Mouse (Mus musculus) lung, embryonic 15.5 days (tissue): ENCODE measurements around the gene Park7. TPM values are rescaled to one million over a fixed set of nuclear protein-coding genes. Genes with fewer than 3 reads are reported as not detected.

Experiments used
- ATAC-seq: fragments of 200-750 bp; cut with Nextera tagmentation; 2 replicates; pipeline ENCODE4 v1.8.0; 2017; ENCODE audit warnings: moderate number of reproducible peaks, borderline replicate concordance; ENCODE audit not compliant: low FRiP score, low TSS enrichment; ENCODE audit errors: extremely low read depth
- H3K27ac ChIP-seq: fragments of 300-500 bp; sonication (generic); 2 replicates; pipeline ENCODE4 v1.5.1; 2015; ENCODE audit warnings: moderate library complexity, mild to moderate bottlenecking, inconsistent platforms
- H3K27me3 ChIP-seq: fragments of 300-500 bp; sonication (generic); 2 replicates; pipeline ENCODE4 v1.6.1; 2015; ENCODE audit warnings: inconsistent platforms
- H3K36me3 ChIP-seq: fragments of 300-500 bp; sonication (generic); 2 replicates; pipeline ENCODE4 v1.6.1; 2015; ENCODE audit warnings: inconsistent platforms
- H3K4me1 ChIP-seq: fragments of 300-500 bp; sonication (generic); 2 replicates; pipeline ENCODE4 v1.6.1; 2015; ENCODE audit warnings: inconsistent platforms
- H3K4me2 ChIP-seq: fragments of 300-500 bp; sonication (generic); 2 replicates; pipeline ENCODE4 v1.6.1; 2015; ENCODE audit warnings: inconsistent platforms, mild to moderate bottlenecking, moderate library complexity
- H3K4me3 ChIP-seq: fragments of 300-500 bp; sonication (generic); 2 replicates; pipeline ENCODE4 v1.5.1; 2015; ENCODE audit warnings: mild to moderate bottlenecking, inconsistent platforms
- H3K9ac ChIP-seq: fragments of 300-500 bp; sonication (generic); 2 replicates; pipeline ENCODE4 v1.6.1; 2015; ENCODE audit warnings: inconsistent platforms
- H3K9me3 ChIP-seq: fragments of 300-500 bp; sonication (generic); 2 replicates; pipeline ENCODE4 v1.6.1; 2016; ENCODE audit warnings: inconsistent platforms
- WGBS: fragments of 180-500 bp; shearing (Covaris S2); methylation state at CpG from one replicate; pipeline ENCODE4 v1.1.7; 2015; 5-methylcytosine and 5-hydroxymethylcytosine counted together
- polyA plus RNA-seq: library from polyadenylated mRNA; unstranded; fragments of >200 nt; fragmentation: Nextera tagmentation; extraction: Ambion mirVana; gene quantifications from 2 replicates; pipeline ENCODE4 v1.2.1, GENCODE M21; 2015

Gene Park7
- 423 and 449 TPM in 2 replicates for polyA plus RNA-seq

DNA sequence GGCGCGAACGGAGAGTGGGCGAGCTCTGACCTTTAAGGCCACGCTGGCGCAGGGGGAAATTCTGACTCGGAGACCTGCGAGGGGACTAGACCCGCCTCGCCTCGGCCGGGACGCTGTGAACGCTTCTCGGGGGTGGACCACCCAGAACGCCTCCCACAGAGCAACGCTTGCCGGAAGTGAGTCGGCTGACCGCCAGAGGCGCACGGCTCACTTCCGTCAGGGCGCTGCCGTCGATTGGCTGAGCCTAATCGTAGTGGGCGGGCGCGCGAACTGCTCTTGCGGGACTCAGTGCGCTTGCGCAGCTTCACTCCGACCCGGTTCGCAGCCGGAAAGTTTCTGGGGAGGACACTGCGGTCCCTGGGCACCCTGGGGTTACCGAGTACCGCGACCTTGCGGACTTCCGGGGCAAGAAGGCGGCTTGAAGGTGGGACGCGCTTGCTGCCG lies at the start of gene Park7, which contains the start of gene Tnfrsf9:
Park7 (minus strand) TSS at position 148 of the 444 bp plus-strand sequence.
Tnfrsf9 (plus strand) TSS at position 273 of the 444 bp plus-strand sequence.
- no peaks in the 10 kb centered on the region for H3K27me3 ChIP-seq
- no peaks in the 10 kb centered on the region for H3K36me3 ChIP-seq
- H3K9ac ChIP-seq: peak within 1 kb of the TSS; percentile 76
- peak within 1 kb of the TSS; percentile 64 for H3K4me3 ChIP-seq
- no peaks in the 10 kb centered on the region for H3K9me3 ChIP-seq
- H3K4me1 ChIP-seq: peaks cover 24% of the 10 kb centered on the region
- peak within 1 kb of the TSS; percentile 57 for H3K4me2 ChIP-seq
- H3K27ac ChIP-seq: peak within 1 kb of the TSS; percentile 92
- ATAC-seq: peak; percentile 88
- under 1% methylated on average over 48 of the region's 48 CpGs for WGBS

DNA sequence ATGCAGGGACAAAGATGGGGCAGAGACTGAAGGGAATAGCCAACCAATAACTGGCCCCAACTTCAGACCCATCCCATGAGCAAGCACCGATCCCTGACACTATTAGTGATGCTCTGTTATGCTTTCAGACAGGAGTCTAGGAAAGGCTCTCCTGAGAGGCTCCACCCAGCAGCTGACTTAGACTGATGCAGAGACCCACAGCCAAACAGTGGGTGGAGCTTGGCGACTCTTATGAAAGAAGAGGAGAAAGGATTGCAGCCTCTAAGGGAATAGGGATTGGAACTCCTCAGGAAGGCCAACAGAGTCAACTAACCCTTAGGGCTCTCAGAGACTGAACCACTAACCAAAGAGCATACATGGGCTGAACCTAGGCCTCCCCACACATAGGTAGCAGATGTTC lies 49.5 kb upstream of the Park7 start:
- Histone ChIP-seq H3K9ac (no peak overlapping the region), H3K9me3 (no peaks in the 10 kb centered on the region), H3K27ac (no peak overlapping the region), H3K4me2 (no peak overlapping the region), H3K4me1 (0 out of 2 replicates have a peak, but pooled peaks cover 4% of the 10 kb centered on the region), H3K4me3 (no peak overlapping the region), H3K36me3 (no peaks in the 10 kb centered on the region), H3K27me3 (no peaks in the 10 kb centered on the region)
- 66% methylated on average over 2 of the region's 2 CpGs for WGBS
- ATAC-seq: no peak

DNA sequence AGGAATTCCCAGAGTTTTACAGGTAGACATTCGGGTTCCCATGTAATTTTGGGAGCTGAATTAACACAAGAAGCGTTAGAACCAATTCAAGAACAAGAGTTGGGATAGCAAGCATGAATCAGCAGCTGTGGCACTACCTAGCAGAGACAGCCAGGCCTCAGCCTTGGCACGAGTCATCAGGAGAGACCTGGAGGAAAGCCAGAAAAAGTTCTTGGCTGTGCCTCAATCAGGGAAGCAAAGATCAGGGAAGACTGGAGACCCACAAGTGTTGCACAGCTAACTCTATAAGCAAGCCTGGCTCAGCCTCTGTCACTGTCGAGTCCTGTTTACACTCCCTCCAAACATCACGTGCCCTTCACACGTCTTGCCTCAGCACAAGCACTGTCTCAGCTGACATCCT lies 48.0 kb upstream of the Park7 start:
- Histone ChIP-seq H3K4me2 (no peak overlapping the region), H3K4me1 (0 out of 2 replicates have a peak, but pooled peaks cover 4% of the 10 kb centered on the region), H3K4me3 (no peak overlapping the region), H3K27me3 (no peaks in the 10 kb centered on the region), H3K36me3 (no peaks in the 10 kb centered on the region), H3K27ac (no peak overlapping the region), H3K9ac (no peak overlapping the region), H3K9me3 (no peaks in the 10 kb centered on the region)
- no peak for ATAC-seq
- 32% methylated on average over 6 of the region's 6 CpGs for WGBS

DNA sequence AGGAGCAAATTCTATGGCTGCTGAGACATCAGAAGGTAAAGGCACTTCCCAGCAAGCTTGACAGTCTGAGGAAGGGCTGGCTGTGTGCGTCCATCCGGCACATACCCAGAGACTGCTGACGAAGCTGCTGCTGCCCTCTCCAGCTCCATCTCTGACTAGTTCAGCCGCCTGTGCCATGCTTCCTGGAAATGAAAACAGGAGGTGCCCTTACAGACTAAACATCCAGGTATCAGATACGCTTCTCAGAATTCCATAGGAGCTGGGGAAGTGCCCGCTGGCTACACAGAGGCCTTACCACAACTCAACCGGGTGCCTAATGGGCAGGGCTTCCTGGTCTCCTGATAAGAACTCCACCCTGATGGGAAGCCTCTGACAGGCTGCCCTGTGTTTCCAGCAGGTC lies 44.3 kb upstream of the Park7 start:
- Histone ChIP-seq H3K4me2 (no peak overlapping the region), H3K27me3 (no peaks in the 10 kb centered on the region), H3K4me1 (0 out of 2 replicates have a peak, but pooled peaks cover 7% of the 10 kb centered on the region), H3K27ac (no peak overlapping the region), H3K36me3 (no peaks in the 10 kb centered on the region), H3K4me3 (no peak overlapping the region), H3K9ac (no peak overlapping the region), H3K9me3 (no peaks in the 10 kb centered on the region)
- ATAC-seq: no peak
- 65% methylated on average over 7 of the region's 7 CpGs for WGBS

DNA sequence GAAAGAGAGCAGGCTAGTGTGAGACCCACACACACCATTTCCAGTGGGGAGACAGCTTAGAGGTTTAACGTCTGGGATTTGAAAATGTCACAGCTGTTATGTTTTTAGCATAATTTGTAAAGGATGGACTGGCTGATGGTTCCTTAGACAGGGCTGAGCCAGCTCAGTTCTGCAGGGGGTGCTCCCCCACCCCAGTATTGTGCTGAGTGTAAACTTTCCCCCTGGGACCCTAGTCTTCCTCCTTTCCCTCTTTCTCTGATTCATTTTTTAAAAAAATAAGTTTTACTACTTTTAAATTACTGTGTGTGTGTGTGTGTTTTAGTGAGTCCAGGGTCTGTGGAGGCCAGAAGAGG lies 42.8 kb upstream of the Park7 start:
- Histone ChIP-seq H3K27ac (no peak overlapping the region), H3K9ac (no peak overlapping the region), H3K4me1 (0 out of 2 replicates have a peak, but pooled peaks cover 5% of the 10 kb centered on the region), H3K36me3 (no peaks in the 10 kb centered on the region), H3K4me2 (no peak overlapping the region), H3K9me3 (no peaks in the 10 kb centered on the region), H3K4me3 (no peak overlapping the region), H3K27me3 (no peaks in the 10 kb centered on the region)
- 41% methylated on average over 1 of the region's 1 CpGs for whole genome bisulfite sequencing
- 0 out of 2 replicates have a peak, but pooled peaks have one; percentile 5 for ATAC-seq

DNA sequence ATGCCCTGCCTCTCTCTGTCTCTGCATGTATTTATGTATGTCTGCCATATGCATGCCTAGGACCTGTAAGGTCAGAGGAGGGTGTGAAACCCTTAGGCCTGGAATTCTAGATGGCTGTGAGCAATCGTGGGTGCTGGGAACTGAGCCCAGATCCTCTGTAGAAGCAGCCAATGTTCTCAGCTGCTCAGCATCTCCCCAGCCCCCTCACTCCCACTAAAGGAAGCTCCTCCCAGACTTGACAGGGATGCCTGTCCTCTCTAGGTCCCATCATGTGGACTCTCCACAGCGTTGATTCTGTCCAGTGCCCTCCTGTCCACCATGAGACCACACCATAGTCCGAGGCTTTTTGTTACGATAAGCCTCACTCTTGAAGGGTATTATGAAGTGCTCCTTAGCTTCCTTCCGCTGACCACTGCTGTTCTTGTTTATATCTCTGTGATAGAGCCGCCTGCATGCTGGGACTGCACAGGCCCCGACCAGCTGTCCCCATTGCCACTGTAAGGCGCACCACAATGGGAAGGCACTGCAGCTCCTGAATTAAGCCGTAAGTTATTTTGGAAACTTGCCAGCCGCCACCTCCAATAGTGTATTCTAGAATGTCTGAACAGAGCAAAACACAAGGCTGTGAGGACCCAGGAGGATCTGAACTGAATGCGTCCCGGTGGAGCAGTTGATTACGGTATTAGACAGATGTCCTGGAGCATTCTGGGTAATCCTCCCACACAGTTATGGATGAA lies 42.3 kb upstream of the Park7 start:
- 49% methylated on average over 13 of the region's 13 CpGs for WGBS
- Histone ChIP-seq H3K36me3 (no peaks in the 10 kb centered on the region), H3K4me2 (no peak overlapping the region), H3K27me3 (no peaks in the 10 kb centered on the region), H3K4me3 (no peak overlapping the region), H3K9ac (no peak overlapping the region), H3K4me1 (0 out of 2 replicates have a peak, but pooled peaks cover 3% of the 10 kb centered on the region), H3K27ac (no peak overlapping the region), H3K9me3 (no peaks in the 10 kb centered on the region)
- 0 out of 2 replicates have a peak, but pooled peaks have one; percentile 39 for ATAC-seq

DNA sequence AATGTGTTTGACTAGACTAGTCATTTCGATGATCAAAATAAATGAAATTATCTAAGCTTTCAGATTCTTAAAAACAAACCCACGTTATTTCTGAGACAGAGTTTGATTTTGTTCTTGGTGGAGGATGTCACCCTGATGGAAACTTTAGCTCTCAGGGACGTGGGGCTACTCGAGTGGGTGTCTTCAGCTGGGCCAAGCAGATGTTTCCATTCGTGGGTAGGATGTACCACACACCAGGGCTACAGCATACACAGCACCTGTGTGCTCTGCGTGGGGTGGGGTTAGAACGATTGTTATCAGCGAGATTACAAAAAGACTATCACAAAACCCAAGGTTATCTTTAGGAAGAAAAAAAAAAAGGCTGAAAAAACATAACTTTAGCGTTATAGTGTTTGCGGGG lies 36.7 kb upstream of the Park7 start:
- H3K36me3 ChIP-seq: no peaks in the 10 kb centered on the region
- 78% methylated on average over 10 of the region's 10 CpGs for WGBS
- no peak for ATAC-seq

DNA sequence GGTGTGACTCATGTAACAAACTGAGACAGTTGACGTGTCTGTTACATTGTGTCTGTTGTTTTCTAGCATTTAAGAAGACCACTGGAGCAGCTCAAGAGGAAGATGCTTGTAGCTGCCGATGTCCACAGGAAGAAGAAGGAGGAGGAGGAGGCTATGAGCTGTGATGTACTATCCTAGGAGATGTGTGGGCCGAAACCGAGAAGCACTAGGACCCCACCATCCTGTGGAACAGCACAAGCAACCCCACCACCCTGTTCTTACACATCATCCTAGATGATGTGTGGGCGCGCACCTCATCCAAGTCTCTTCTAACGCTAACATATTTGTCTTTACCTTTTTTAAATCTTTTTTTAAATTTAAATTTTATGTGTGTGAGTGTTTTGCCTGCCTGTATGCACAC lies 30.5 kb upstream of the Park7 start:
- Histone ChIP-seq H3K4me3 (no peak overlapping the region), H3K4me1 (no peaks in the 10 kb centered on the region), H3K9ac (no peak overlapping the region), H3K27ac (no peak overlapping the region), H3K27me3 (no peaks in the 10 kb centered on the region), H3K36me3 (no peaks in the 10 kb centered on the region), H3K9me3 (no peaks in the 10 kb centered on the region), H3K4me2 (no peak overlapping the region)
- ATAC-seq: no peak
- 90% methylated on average over 7 of the region's 7 CpGs for WGBS

More for the DNA sequence above, 36.7 kb upstream of the Park7 start:
- Histone ChIP-seq H3K9ac (no peak overlapping the region), H3K4me2 (no peak overlapping the region), H3K4me3 (no peak overlapping the region), H3K27ac (no peak overlapping the region), H3K4me1 (no peaks in the 10 kb centered on the region), H3K9me3 (no peaks in the 10 kb centered on the region), H3K27me3 (no peaks in the 10 kb centered on the region)

DNA sequence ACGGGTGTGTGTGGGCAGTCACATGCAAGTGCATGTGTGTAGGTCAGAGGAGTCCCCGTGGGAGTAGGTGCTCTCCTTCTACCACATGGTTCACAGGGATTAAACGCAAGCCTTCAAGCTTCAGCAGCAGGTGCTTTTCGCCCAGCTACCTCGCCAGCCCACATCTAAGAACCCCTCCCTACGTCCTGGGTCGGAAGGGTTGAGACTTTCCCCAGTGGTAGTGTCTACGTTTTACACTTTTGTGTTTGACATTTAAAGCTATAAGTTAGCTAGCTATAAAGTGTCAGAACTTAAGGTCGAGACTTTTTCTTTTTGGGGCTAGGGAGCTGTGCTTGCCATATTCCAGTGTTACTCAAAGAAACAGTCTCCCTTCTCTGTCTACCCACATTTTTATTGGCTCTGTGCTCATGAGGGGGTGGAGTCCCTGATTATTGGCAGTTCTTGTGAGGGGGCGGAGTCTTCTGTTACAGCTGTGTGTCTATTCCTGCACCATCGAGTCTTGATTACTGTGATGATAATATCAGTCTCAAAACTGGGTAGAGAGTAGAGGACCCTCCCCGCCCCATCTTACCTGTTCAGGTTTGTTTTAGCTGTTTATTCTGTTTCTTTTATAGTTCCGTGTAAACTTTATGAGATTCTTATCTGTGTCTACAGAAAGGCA lies 25.9 kb upstream of the Park7 start:
- no peaks in the 10 kb centered on the region for H3K36me3 ChIP-seq
- H3K4me3 ChIP-seq: no peak overlapping the region
- no peak for ATAC-seq
- no peak overlapping the region for H3K4me2 ChIP-seq
- no peak overlapping the region for H3K9ac ChIP-seq
- 63% methylated on average over 13 of the region's 13 CpGs for WGBS
- no peaks in the 10 kb centered on the region for H3K27me3 ChIP-seq
- H3K9me3 ChIP-seq: no peaks in the 10 kb centered on the region
- no peak overlapping the region for H3K27ac ChIP-seq
- H3K4me1 ChIP-seq: no peaks in the 10 kb centered on the region

DNA sequence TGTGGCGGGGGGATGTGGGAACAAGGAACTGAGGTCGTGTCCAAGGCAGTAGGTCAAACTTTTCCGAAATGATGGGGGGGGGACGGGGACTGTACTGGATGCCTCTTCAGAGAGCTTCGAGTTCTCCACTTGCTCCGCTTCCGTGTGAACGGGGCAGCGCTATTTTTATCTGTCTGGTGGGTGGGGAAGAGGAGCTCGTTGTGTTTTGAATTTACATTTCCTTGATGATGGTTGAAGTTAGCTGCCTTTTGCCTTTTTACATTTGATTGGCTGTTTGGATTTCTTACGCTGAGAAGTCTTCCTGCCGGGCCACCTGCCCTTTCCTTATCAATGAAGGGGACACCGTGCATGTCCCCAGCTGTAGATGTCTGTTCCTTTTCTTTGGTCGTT lies 23.8 kb upstream of the Park7 start:
- no peak overlapping the region for H3K4me3 ChIP-seq
- no peak overlapping the region for H3K9ac ChIP-seq
- peak overlapping the region; percentile 8; the same call in 1 of the 2 replicates for H3K4me2 ChIP-seq
- H3K9me3 ChIP-seq: no peaks in the 10 kb centered on the region
- no peaks in the 10 kb centered on the region for H3K4me1 ChIP-seq
- H3K27ac ChIP-seq: no peak overlapping the region
- no peak for ATAC-seq
- H3K36me3 ChIP-seq: no peaks in the 10 kb centered on the region
- 27% methylated on average over 14 of the region's 14 CpGs for WGBS
- H3K27me3 ChIP-seq: peaks cover 5% of the 10 kb centered on the region; the same call in 1 of the 2 replicates

DNA sequence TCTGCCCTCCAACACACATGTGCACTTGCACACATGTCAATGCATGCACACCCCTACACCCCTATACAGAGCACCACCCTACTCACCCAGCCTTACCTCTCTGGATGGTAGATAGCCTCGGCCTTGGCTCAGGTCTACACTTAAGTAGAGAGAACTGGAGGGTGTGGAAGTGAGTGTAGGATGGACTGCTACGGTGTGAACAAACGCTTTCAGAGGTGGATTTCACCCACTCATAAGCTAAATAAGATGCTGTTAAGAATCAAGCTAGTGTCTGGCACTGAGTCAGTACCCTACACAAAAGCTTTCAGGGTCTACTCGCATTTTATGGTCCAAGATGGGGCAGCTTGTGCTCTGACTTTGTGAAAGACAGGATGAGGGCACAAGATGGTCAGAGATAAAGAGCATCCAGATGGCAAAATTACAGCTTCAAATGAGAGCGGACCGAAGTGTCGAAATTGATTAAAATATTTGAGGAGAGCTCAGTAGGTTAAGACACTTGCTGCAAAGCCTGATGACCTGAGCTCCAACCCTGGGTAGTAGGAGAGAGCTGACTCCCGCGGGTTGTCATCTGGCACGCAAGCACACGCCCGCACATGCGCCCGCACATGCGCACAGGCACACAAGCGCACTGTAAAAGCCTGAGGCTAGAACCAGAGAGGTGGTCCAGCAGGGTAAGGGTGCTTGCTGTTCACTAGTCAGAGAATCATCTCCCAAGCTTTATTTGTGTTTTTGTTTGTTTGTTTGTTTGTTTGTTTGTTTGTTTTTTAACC lies 23.2 kb upstream of the Park7 start:
- Histone ChIP-seq H3K4me3 (no peak overlapping the region), H3K27ac (no peak overlapping the region), H3K36me3 (no peaks in the 10 kb centered on the region), H3K9ac (no peak overlapping the region), H3K9me3 (no peaks in the 10 kb centered on the region), H3K4me1 (no peaks in the 10 kb centered on the region), H3K27me3 (peaks cover 5% of the 10 kb centered on the region; the same call in 1 of the 2 replicates), H3K4me2 (peak overlapping the region; percentile 8; the same call in 1 of the 2 replicates)
- ATAC-seq: no peak
- 83% methylated on average over 16 of the region's 16 CpGs for WGBS
